In the genomic region with DNA sequence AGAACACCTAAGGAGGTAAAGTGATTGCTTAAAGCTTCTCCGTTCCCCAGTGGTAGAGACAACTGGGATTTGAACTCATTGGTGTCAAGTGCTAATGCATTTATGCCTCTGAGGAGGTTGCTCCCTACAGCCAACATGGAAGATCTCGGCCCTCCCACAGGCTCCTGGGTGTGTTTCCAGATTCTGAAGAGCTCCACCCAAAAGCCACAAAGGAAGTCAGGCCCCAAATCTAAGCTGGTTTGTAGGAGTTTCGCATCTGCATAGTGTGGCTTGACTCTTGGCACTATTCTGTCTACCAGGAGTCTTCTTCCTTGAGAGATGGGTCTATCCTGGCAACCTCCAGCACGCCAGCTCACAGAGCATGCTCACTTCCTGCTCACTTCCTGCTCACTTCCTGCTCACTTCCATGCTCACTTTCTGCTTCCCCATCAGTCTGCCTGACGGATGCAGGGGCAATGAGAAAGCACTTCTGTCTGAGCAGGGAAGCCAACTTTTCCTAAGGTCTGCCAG, we compare ENCODE assay signal across 36 mouse cellular contexts. TPM values are rescaled to one million over a fixed set of nuclear protein-coding genes. Genes with fewer than 3 reads are reported as not detected.
DNase-seq lines count a peak whose midpoint lies in the region; ATAC-seq and TF ChIP-seq lines count a peak whose summit lies in the region.
"Had no signal": no experiment of that assay in that cellular context is flagged by ENCODE, and none has a peak within 500 bp of the region (broad histone marks: within the 10 kb centered on the region; RNA-seq: fewer than 3 reads in every experiment).

No protein-coding gene starts in this region.

- H3K27me3 ChIP-seq in heart, adult 2 months (ENCODE audit: control insufficient read depth, insufficient read depth, low read length), result no peaks in the 10 kb centered on the region
- H3K27me3 ChIP-seq: embryonic facial prominence, embryonic 13.5 days; heart, embryonic 13.5 days; limb, embryonic 12.5 days; midbrain, embryonic 15.5 days had no signal

- WGBS in heart, adult 2 months, result 51% methylated on average over 5 of the region's 5 CpGs

- intact Hi-C loops in heart, adult 2 months (cut with DNase I), result no loop called here
- intact Hi-C loops in heart, postnatal 10 days (cut with DNase I), result no loop called here

- H3K4me1 ChIP-seq in heart, adult 2 months (ENCODE audit: control insufficient read depth, insufficient read depth, low read length), result peaks cover 21% of the 10 kb centered on the region

- H3K79me2 ChIP-seq in heart, adult 2 months (replicated peaks; ENCODE audit: control insufficient read depth, insufficient read depth, low read length), result peaks cover 1% of the 10 kb centered on the region; the same call in 1 of the 2 replicates

- H3K27ac ChIP-seq in heart, adult 2 months, result peak overlapping the region; percentile 45
- H3K27ac ChIP-seq: embryonic facial prominence, embryonic 13.5 days; heart, embryonic 13.5 days; kidney, postnatal 0 days; limb, embryonic 12.5 days; liver, embryonic 15.5 days; midbrain, embryonic 15.5 days had no signal

- TF ChIP-seq EP300 in heart, adult 2 months (IDR thresholded peaks at IDR 0.05; ENCODE audit: insufficient read depth, low read depth, low read length), result no peak

- no peak overlapping the region for H3K4me3 ChIP-seq in heart, adult 2 months
- H3K4me3 ChIP-seq: embryonic facial prominence, embryonic 13.5 days; erythroblast, embryonic 14.5 days; heart, embryonic 13.5 days; limb, embryonic 12.5 days; liver, embryonic 15.5 days; midbrain, embryonic 15.5 days had no signal

- peak; percentile 29 to 35 for DNase-seq in heart, adult 2 months
- no peak for DNase-seq in heart, postnatal 10 days
- DNase-seq in ZHBTc4 (ENCODE audit: low read depth, low spot score), result peak; percentile 43
- DNase-seq in spleen, adult 12 weeks (ENCODE audit: low spot score), result no peak
- no peak for DNase-seq in cerebellum, postnatal 36 days
- DNase-seq: adrenal gland, postnatal 14 days; B cell, adult 2 months; cerebellum, adult 2 months; heart, postnatal 14 days; kidney, adult 8-10 months; kidney, postnatal 4 days; layer of hippocampus, adult 9-11 months; lung, embryonic 14.5 days; lung, postnatal 14 days; right cerebral cortex, postnatal 25 days had no signal

- no peak overlapping the region for H3K9ac ChIP-seq in heart, adult 2 months (ENCODE audit: low read depth, low read length)
- H3K9ac ChIP-seq: embryonic facial prominence, embryonic 13.5 days; heart, embryonic 13.5 days; limb, embryonic 12.5 days; liver, embryonic 15.5 days; lung, embryonic 14.5 days; midbrain, embryonic 15.5 days had no signal

- peaks cover 15% of the 10 kb centered on the region for H3K36me3 ChIP-seq in heart, adult 2 months (ENCODE audit: control insufficient read depth, insufficient read depth, low read length)

- peak; percentile 56 for ATAC-seq in granulocyte monocyte progenitor cell, adult 5-6 weeks (replicated peaks; ENCODE audit: poor library complexity, severe bottlenecking)
- ATAC-seq in megakaryocyte progenitor cell, adult 5-6 weeks (replicated peaks; ENCODE audit: poor library complexity), result peak; percentile 11; the same call in 1 of the 2 replicates
- ATAC-seq in inflammation-experienced regulatory T-cells, adult 6 months, result no peak
- ATAC-seq: forebrain, embryonic 16.5 days; hindbrain, embryonic 16.5 days; intestine, embryonic 16.5 days; midbrain, embryonic 15.5 days had no signal

- TF ChIP-seq CTCF in heart, adult 2 months (IDR thresholded peaks at IDR 0.05), result no peak

- TF ChIP-seq POLR2A in heart, adult 2 months (IDR thresholded peaks at IDR 0.05; ENCODE audit: insufficient read depth, low read depth, low read length), result 0 out of 2 replicates have a peak, but pooled peaks have one; percentile 24

RNA-seq across cellular contexts. Expression of gene Capn2, which starts 4.5 kb away (rescaled TPM):
- total RNA-seq in heart, adult 2 months (2021), result 10 to 100 TPM; 63.9 to 65.3 TPM
- polyA plus RNA-seq in heart, adult 2 months (2012; rRNA removed), result 28.0 and 46.2 TPM in 2 replicates
- 10 to 100 TPM; 87.8 to 91.2 TPM for total RNA-seq in heart, postnatal 10 days (2021)
- 5.2 and 18.1 TPM in 2 replicates for total RNA-seq in granulocyte monocyte progenitor cell, adult 5-6 weeks (2014; fragmentation: Nextera tagmentation)
- total RNA-seq in granulocyte monocyte progenitor cell, adult 5-6 weeks (2017), result 8.6 and 9.0 TPM in 2 replicates
- 4.1 and 9.7 TPM in 2 replicates for total RNA-seq in megakaryocyte progenitor cell, adult 5-6 weeks (2015)
- total RNA-seq in megakaryocyte progenitor cell, adult 5-6 weeks (2017), result 8.7 and 10.5 TPM in 2 replicates
- 10 to 100 TPM; 24.1 to 68.6 (median 38.1) TPM for polyA plus RNA-seq in inflammation-experienced regulatory T-cells, adult 6 months (2017; shearing (Covaris generic))

RNA-seq across cellular contexts. Expression of gene Capn8, which starts 51.9 kb away (rescaled TPM):
- total RNA-seq in heart, adult 2 months (2021), result not detected
- polyA plus RNA-seq in heart, adult 2 months (2012; rRNA removed), result not detected in 2 replicates
- not detected for total RNA-seq in heart, postnatal 10 days (2021)
- total RNA-seq in granulocyte monocyte progenitor cell, adult 5-6 weeks (2014; fragmentation: Nextera tagmentation), result not detected in 2 replicates
- total RNA-seq in granulocyte monocyte progenitor cell, adult 5-6 weeks (2017), result not detected in 2 replicates
- total RNA-seq in megakaryocyte progenitor cell, adult 5-6 weeks (2015), result not detected in 2 replicates
- not detected in 2 replicates for total RNA-seq in megakaryocyte progenitor cell, adult 5-6 weeks (2017)
- polyA plus RNA-seq in inflammation-experienced regulatory T-cells, adult 6 months (2017; shearing (Covaris generic)), result not detected
- total RNA-seq: ES-E14; gastrocnemius, adult 8-10 months; heart, postnatal 14 days; left cerebral cortex, adult 18-20 months; left cerebral cortex, postnatal 25 days; neutrophil, adult 5-6 weeks had no signal
- polyA plus RNA-seq: embryonic facial prominence, embryonic 13.5 days; erythroblast, embryonic 14.5 days; heart, embryonic 13.5 days; hindbrain, embryonic 11.5 days; limb, embryonic 12.5 days; liver, embryonic 15.5 days; lung, embryonic 14.5 days; neural tube, embryonic 11.5 days; spleen, adult 2 months had no signal

Comparison
In these comparisons a context has a peak if more than half of its experiments do, and no peak if none do; other contexts are left out.
1. DNase-seq: peak in heart, adult 2 months (2 of 2) and ZHBTc4 (single experiment); none in heart, postnatal 10 days (0 of 2), spleen, adult 12 weeks (single experiment) and cerebellum, postnatal 36 days (0 of 2).